Mouse (Mus musculus) liver, embryonic 11.5 days (tissue): ENCODE measurements around the gene Brip1. TPM values are rescaled to one million over a fixed set of nuclear protein-coding genes. Genes with fewer than 3 reads are reported as not detected.

Source experiments
- ATAC-seq: fragments of 200-750 bp; cut with Nextera tagmentation; replicated peaks from 2 replicates; pipeline ENCODE4 v1.8.0; 2017; ENCODE audit warnings: moderate number of reproducible peaks, mild to moderate bottlenecking, moderate TSS enrichment, moderate library complexity; ENCODE audit not compliant: low FRiP score
- DNase-seq: peaks from one replicate; pipeline ENCODE4 v3.0.0-alpha.2; 2017; ENCODE audit warnings: low spot score
- H3K27ac ChIP-seq: fragments of 300-500 bp; sonication (generic); 2 replicates; pipeline ENCODE4 v1.5.1; 2014; ENCODE audit warnings: mild to moderate bottlenecking, low read depth, low read length, control low read depth
- H3K27me3 ChIP-seq: fragments of 300-500 bp; sonication (generic); replicated peaks from 2 replicates; pipeline ENCODE4 v1.6.1; 2014; ENCODE audit warnings: low read length, mixed read lengths; ENCODE audit not compliant: control insufficient read depth, insufficient read depth
- H3K36me3 ChIP-seq: fragments of 300-500 bp; sonication (generic); 2 replicates; pipeline ENCODE4 v1.6.1; 2014; ENCODE audit warnings: mild to moderate bottlenecking, low read length, moderate library complexity, mixed read lengths; ENCODE audit not compliant: control insufficient read depth, insufficient read depth
- H3K4me1 ChIP-seq: fragments of 300-500 bp; sonication (generic); replicated peaks from 2 replicates; pipeline ENCODE4 v1.6.1; 2014; ENCODE audit warnings: low read length, mixed read lengths; ENCODE audit not compliant: control insufficient read depth, insufficient read depth
- H3K4me2 ChIP-seq: fragments of 300-500 bp; sonication (generic); 2 replicates; pipeline ENCODE4 v1.6.1; 2014; ENCODE audit warnings: mild to moderate bottlenecking, control low read depth, moderate library complexity
- H3K4me3 ChIP-seq: fragments of 300-500 bp; sonication (generic); 2 replicates; pipeline ENCODE4 v1.5.1; 2014; ENCODE audit warnings: low read depth, low read length, control low read depth
- H3K9ac ChIP-seq: fragments of 300-500 bp; sonication (generic); 2 replicates; pipeline ENCODE4 v1.6.1; 2014; ENCODE audit warnings: low read depth, low read length, control low read depth
- H3K9me3 ChIP-seq: fragments of 300-500 bp; sonication (generic); 2 replicates; pipeline ENCODE4 v1.6.1; 2016; ENCODE audit warnings: low read length, inconsistent platforms, mixed read lengths; ENCODE audit not compliant: control insufficient read depth
- WGBS: fragments of 180-500 bp; shearing (Covaris S2); extraction: QIAGEN DNeasy Blood & Tissue Kit; methylation state at CpG from one replicate; pipeline ENCODE4 v1.1.7; 2014; 5-methylcytosine and 5-hydroxymethylcytosine counted together
- polyA plus RNA-seq: library from polyadenylated mRNA; unstranded; fragments of >200 nt; fragmentation: Nextera tagmentation; extraction: Ambion mirVana; gene quantifications from 2 replicates; pipeline ENCODE4 v1.2.1, GENCODE M21; 2014

Gene Brip1
- polyA plus RNA-seq, 1 experiment from 2014 or later, result 10.0 TPM

DNA sequence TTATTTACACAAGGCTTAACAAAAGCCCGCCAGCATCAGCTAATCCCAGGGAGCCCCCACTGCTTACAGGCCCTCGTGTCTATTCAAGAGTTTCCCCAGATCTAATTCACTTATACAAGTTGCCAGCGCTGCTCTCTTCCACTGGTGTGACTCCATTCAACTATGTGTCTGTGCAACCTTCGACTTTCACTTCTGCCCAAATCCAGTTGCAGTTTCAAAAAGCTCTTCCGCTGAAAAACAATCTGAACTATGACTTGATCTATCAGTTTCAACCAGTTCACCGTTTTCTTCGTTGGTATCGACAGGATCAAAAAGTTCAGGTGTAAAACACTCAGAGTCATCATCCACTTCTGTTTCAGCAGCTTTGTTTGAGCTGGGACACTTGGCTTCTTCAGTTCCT, 139.8 kb downstream of the Brip1 start:
- H3K4me2 ChIP-seq, result no peak overlapping the region
- ATAC-seq (no peak), DNase-seq (no peak)
- H3K9me3 ChIP-seq, result no peaks in the 10 kb centered on the region
- H3K36me3 ChIP-seq, result peaks cover 4% of the 10 kb centered on the region; the same call in 1 of the 2 replicates
- H3K4me3 ChIP-seq, result no peak overlapping the region
- H3K9ac ChIP-seq, result no peak overlapping the region
- H3K27ac ChIP-seq, result no peak overlapping the region
- H3K4me1 ChIP-seq, result no peaks in the 10 kb centered on the region
- no peaks in the 10 kb centered on the region for H3K27me3 ChIP-seq
- WGBS, result 94% methylated on average over 8 of the region's 8 CpGs

DNA sequence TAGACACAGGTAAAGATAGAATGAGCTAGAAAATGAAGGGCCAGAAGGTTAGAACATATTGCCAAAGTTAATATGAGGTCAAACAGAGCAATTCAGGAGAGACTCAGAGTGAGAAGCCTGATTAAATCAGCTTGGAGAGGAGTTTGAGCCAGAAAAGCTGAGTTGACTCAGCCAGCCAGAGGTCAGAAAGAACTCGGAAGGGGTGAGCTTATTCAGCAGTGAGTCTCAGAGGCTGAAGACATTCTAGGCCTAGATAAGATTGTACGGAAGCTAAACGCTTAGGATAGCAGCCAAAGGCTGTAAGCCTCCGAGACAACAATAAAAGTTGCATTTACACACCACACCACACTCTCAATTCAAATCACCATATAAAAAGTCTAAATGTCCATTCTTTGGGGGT, 141.9 kb downstream of the Brip1 start:
- Histone ChIP-seq H3K27me3 (no peaks in the 10 kb centered on the region), H3K27ac (no peak overlapping the region), H3K9ac (no peak overlapping the region), H3K9me3 (no peaks in the 10 kb centered on the region), H3K4me2 (no peak overlapping the region), H3K4me3 (no peak overlapping the region), H3K4me1 (no peaks in the 10 kb centered on the region), H3K36me3 (peaks cover 4% of the 10 kb centered on the region; the same call in 1 of the 2 replicates)
- no peak for ATAC-seq
- WGBS, result 76% methylated on average over 4 of the region's 4 CpGs
- no peak for DNase-seq

DNA sequence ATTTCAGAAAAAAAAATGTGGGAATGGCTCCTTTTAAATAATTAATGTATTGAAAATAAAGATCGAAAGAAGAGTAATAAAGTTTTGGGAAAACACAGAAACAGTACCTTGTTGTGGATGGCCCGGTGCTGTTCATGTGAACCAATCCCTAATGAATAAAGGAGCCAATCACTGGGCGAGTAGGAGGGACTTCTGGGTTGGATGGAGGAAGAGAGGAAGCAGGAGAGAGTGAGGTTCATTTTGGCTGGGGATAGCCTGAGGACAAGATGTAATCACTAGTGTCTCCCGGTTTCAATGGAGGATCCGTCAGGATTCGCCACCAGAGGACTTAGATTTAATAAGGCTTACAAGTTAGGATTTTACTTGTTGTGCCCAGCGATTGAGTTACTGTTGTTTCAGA, 145.2 kb downstream of the Brip1 start:
- no peaks in the 10 kb centered on the region for H3K27me3 ChIP-seq
- H3K4me1 ChIP-seq, result no peaks in the 10 kb centered on the region
- H3K9me3 ChIP-seq, result no peaks in the 10 kb centered on the region
- H3K9ac ChIP-seq, result no peak overlapping the region
- DNase-seq, result no peak
- ATAC-seq, result no peak
- no peak overlapping the region for H3K27ac ChIP-seq
- WGBS, result 66% methylated on average over 7 of the region's 7 CpGs
- no peaks in the 10 kb centered on the region for H3K36me3 ChIP-seq
- H3K4me3 ChIP-seq, result no peak overlapping the region
- H3K4me2 ChIP-seq, result no peak overlapping the region

DNA sequence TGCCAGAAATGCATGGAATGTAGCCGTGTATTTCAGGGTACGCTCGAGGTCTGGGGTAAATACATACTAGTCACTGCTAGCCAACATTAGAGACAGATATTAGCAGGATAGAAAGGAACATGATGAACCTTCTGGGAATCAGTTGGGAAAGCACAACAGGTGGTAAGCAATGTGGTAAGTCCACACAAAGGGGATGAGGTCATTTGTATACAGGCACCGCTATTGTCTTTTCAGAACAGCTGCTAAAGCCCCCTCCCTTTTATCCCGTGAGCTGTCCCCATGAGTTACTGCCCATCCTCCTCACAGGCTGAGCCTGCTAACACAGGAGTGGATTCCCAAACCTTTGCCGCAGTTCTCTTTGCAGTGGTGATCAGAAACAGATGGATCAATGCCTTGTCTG, 149.6 kb downstream of the Brip1 start:
- Histone ChIP-seq H3K9ac (no peak overlapping the region), H3K4me2 (no peak overlapping the region), H3K27ac (no peak overlapping the region), H3K36me3 (no peaks in the 10 kb centered on the region), H3K27me3 (no peaks in the 10 kb centered on the region), H3K4me1 (no peaks in the 10 kb centered on the region), H3K9me3 (no peaks in the 10 kb centered on the region), H3K4me3 (no peak overlapping the region)
- 60% methylated on average over 6 of the region's 6 CpGs for WGBS
- DNase-seq (no peak), ATAC-seq (no peak)

DNA sequence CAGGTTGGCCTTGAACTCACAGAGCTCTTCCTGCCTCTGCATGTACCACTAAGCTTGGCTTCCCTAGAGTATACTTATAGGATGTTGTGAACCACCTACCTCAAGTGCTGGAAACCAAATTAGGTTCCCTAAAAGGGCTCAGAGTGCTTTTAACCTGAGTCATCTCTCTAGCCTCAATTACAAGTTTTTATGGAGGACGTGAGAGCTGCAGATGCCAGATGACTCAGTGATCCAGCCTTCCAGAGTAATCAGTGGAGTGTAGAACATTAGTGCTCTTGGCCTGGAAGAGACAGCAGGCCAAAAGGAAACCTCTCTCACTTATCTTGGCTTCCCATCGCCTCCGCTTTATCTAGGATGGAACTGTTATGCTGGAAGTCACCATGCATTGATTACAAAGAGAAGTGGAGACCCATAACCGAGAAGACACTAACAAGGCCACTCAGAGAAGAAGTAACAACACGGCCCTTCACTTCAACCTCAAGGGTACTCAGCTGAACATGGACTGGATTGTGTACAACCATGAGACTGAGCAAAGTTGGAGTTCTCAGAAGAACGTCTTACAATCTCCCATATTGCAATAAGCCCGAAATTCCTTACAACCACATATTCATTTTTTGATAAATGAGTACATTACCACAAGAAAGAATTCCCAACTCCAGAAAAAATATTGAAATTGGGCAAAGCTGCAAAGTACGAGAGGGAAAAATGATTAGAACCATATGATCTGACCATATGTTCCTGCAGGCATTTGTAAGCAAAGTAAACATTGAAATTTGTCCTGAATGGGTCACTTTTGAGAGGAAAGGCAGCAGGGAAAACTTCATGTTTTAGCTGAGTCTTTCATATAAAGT, 150.3 kb downstream of the Brip1 start:
- DNase-seq (no peak), ATAC-seq (no peak)
- Histone ChIP-seq H3K36me3 (no peaks in the 10 kb centered on the region), H3K9me3 (no peaks in the 10 kb centered on the region), H3K27me3 (no peaks in the 10 kb centered on the region), H3K4me2 (no peak overlapping the region), H3K4me3 (no peak overlapping the region), H3K4me1 (no peaks in the 10 kb centered on the region), H3K9ac (no peak overlapping the region), H3K27ac (no peak overlapping the region)
- WGBS, result 75% methylated on average over 8 of the region's 8 CpGs

DNA sequence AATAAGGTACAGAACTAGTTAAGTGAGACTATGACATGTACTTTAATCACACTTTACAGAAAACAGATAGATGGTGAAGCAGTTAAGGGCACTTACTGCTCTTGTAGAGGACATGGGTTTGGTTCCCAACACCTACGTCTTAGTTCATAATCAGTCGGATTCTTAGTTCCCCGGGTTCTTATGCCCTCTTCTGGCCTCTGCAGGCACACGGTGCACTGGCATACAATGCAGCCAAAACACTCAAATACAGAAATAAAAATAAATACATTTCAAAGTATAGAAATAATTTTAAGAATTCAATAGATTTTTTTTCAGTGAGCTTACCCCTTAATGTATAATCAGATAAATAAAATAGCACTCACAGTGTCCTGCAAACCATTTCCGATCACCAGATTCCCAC, 161.0 kb downstream of the Brip1 start:
- Histone ChIP-seq H3K36me3 (no peaks in the 10 kb centered on the region), H3K9ac (no peak overlapping the region), H3K4me1 (no peaks in the 10 kb centered on the region), H3K27ac (no peak overlapping the region), H3K9me3 (no peaks in the 10 kb centered on the region), H3K4me2 (no peak overlapping the region), H3K27me3 (no peaks in the 10 kb centered on the region), H3K4me3 (no peak overlapping the region)
- 73% methylated on average over 5 of the region's 5 CpGs for WGBS
- DNase-seq (no peak), ATAC-seq (no peak)

DNA sequence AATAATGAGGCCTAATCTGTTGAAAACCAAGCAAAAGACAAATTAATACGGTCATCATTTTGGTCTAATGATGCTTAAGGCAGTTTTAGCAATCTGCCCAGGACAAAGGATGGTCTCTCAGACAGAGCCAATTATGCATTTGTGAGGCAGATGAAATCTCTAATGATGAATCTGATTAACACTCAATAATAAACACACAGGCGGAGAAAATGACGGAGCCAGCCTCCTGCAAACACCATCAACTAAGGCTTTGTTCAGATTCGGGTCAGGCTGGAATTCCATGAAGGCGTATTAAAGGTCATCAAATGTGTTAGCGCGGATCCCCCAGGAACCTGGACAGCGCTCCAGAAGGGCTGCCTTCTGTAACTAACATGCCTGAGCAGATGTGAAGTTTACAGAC, 161.6 kb downstream of the Brip1 start:
- Histone ChIP-seq H3K27ac (no peak overlapping the region), H3K4me1 (no peaks in the 10 kb centered on the region), H3K27me3 (no peaks in the 10 kb centered on the region), H3K9me3 (no peaks in the 10 kb centered on the region), H3K4me3 (no peak overlapping the region), H3K9ac (no peak overlapping the region), H3K4me2 (no peak overlapping the region), H3K36me3 (no peaks in the 10 kb centered on the region)
- DNase-seq, result no peak
- ATAC-seq, result no peak
- WGBS, result 89% methylated on average over 8 of the region's 8 CpGs

DNA sequence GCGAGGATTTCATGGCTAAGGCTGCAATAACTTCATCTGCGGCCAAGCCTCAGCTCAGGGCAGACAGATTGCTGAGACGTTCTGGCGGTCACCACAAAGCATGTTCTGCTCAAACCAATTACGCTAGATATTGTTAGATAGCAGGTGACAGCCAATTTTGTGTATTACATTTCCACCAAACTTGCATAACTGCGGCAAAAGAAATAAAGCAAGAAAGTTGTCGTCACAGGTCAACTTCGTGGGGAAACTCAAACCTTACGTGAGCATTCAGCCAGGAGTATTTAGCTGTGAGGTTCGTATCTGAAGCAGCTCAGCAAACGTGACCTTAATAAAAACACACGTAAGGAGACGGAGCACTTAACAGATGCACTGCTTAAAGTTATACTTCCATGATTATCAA, 162.3 kb downstream of the Brip1 start:
- Histone ChIP-seq H3K27ac (no peak overlapping the region), H3K4me2 (no peak overlapping the region), H3K27me3 (no peaks in the 10 kb centered on the region), H3K4me3 (no peak overlapping the region), H3K4me1 (no peaks in the 10 kb centered on the region), H3K36me3 (no peaks in the 10 kb centered on the region), H3K9me3 (no peaks in the 10 kb centered on the region), H3K9ac (no peak overlapping the region)
- DNase-seq (no peak), ATAC-seq (no peak)
- 81% methylated on average over 13 of the region's 13 CpGs for WGBS

DNA sequence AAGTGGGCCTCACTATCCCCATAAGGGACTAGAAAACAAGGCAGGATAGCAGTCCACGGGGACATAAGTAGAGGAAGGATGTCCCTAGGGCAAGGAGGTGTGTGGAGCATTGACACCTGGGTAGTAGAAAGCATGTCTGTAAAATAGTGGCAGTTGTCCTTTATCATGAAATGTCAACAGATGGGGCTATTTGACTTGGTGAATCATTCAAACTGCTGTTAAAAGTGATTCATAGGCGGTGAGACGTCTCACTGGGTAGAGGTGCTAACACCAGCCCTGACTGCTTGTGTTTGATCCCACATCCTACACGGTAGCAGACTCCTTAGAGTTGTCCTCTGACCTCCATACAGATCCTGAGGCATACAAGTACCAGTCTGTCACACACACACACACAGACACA, 168.1 kb downstream of the Brip1 start:
- no peak overlapping the region for H3K9ac ChIP-seq
- no peaks in the 10 kb centered on the region for H3K9me3 ChIP-seq
- no peak overlapping the region for H3K4me2 ChIP-seq
- no peak overlapping the region for H3K4me3 ChIP-seq
- DNase-seq (no peak), ATAC-seq (no peak)
- no peaks in the 10 kb centered on the region for H3K27me3 ChIP-seq
- H3K36me3 ChIP-seq, result no peaks in the 10 kb centered on the region
- WGBS, result 46% methylated on average over 4 of the region's 4 CpGs
- H3K27ac ChIP-seq, result no peak overlapping the region
- no peaks in the 10 kb centered on the region for H3K4me1 ChIP-seq
